Mouse (Mus musculus): ENCODE data around the gene Atg16l2.

- no peak for TF ChIP-seq POLR2A (IDR thresholded peaks at IDR 0.05; ENCODE audit: insufficient read depth, low read depth, low read length)
- no peak for TF ChIP-seq CTCF (IDR thresholded peaks at IDR 0.05; ENCODE audit: insufficient read depth, low read depth, low read length)
Observed at GRCm38 (mm10) chr7:101286891-101287290, 15.2 kb downstream of the Atg16l2 start.
